Mouse (Mus musculus): Measurements from ENCODE around the gene Ormdl3. TPM values are rescaled to one million over a fixed set of nuclear protein-coding genes. Genes with fewer than 3 reads are reported as not detected.
A peak's percentile ranks its signal among the peaks of the same experiment; 100 is the strongest.

Ormdl3 gene
- total RNA-seq, 1 experiment = 45.4 TPM

DNA sequence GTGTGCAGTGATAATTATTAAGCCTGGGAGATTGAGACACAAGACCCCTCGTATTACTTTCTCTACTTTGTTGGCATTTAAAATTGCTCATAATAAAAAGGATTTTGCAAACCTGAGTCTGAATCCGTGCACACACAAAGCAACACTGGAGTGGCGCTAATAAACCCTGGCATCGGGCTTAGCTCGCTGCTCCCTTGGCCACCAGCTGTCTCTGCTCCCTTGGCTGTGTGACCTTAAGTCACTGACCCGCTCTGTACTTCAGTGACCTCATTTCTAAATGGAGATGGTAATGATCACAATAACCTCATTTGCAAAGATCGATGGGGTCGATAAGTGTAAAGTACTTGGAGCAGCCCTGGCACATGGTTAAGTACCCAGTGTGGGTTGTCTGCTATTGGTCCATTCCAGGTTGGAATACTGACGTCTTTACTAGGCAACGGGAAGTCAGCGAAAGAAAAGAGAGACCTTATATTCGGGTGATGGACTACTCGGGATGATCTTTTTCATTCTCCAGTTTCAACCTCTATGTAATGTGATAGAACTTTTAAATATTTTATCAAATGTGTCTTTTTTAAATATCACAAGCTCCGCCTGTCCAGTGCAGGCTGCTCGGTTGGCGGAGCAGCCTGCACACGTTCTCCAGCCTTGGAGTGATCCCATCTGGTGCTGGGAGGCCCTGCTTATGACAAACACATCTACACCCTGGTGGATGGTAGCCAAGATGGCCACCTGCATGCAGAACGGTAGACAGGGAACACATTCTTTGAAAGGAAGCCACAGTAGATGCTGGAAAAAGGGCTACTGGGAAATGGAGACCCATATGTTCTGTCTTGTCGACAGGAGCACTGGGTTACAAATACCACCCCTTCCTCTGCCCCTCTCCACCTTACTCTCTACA is 3.6 kb upstream of the Ormdl3 start:
- peaks cover 0 to 11% of the 10 kb centered on the region in 2 experiments; a peak in 3 of 4 replicates for H3K4me1 ChIP-seq (ENCODE audit: control insufficient read depth in 2 of 2, insufficient read depth in 2 of 2, low read length in 2 of 2, poor library complexity in 1 of 2)
- H3K27ac ChIP-seq (ENCODE audit: insufficient read depth, low read depth, low read length, poor library complexity, severe bottlenecking) = no peak overlapping the region
- TF ChIP-seq HCFC1 (IDR thresholded peaks at IDR 0.05; ENCODE audit: borderline replicate concordance, insufficient read depth, low read length) = no peak
- no peak for TF ChIP-seq CHD2 (IDR thresholded peaks at IDR 0.05; ENCODE audit: low read depth, low read length)
- TF ChIP-seq MAFK (IDR thresholded peaks at IDR 0.05; ENCODE audit: insufficient read depth, low read depth, low read length) = no peak
- no peak for TF ChIP-seq ZC3H11A (IDR thresholded peaks at IDR 0.05; ENCODE audit: borderline replicate concordance, low read depth, low read length)
- TF ChIP-seq ZNF384 (IDR thresholded peaks at IDR 0.05; ENCODE audit: low read depth, low read length) = no peak
- no peaks in the 10 kb centered on the region for H3K9me3 ChIP-seq (ENCODE audit: control insufficient read depth, insufficient read depth, low read depth, low read length)
- no peak overlapping the region for H3K9ac ChIP-seq (ENCODE audit: insufficient read depth, low read depth, low read length, poor library complexity, severe bottlenecking)
- in situ Hi-C loops (cut with MboI; ENCODE audit: low sequenced_read_pairs in 2 of 2, unreplicated experiment in 2 of 2) = no loop called here
- DNase-seq (ENCODE audit: low read depth, low spot score) = no peak
- no peaks in the 10 kb centered on the region for H3K36me3 ChIP-seq (ENCODE audit: control insufficient read depth, insufficient read depth, low read length, poor library complexity, severe bottlenecking)
- no peak overlapping the region for H3K4me3 ChIP-seq (ENCODE audit: insufficient read depth in 1 of 2, low read depth in 1 of 2, low read length in 2 of 2, poor library complexity in 1 of 2, severe bottlenecking in 1 of 2)

DNA sequence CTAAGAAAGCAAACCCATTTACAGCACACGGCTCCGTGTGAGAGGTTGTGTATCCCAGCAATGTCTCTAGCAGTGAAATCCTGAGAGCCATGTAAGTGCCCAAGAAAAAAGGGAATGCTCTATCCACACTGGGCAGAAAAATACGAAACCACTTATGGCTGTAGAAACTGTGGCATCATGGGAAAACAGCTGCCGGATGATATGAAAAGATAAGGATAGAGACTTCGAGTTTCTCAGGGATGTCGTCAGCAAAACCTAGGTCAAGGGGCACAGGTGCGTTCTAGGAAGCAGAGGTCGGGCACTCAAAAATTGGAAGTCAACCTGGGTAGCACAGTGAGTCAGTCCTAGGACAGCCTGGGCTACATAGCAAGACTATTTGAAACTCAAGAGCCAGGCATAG is 2.1 kb upstream of the Ormdl3 start:
- Histone ChIP-seq H3K4me3 (ENCODE audit: insufficient read depth in 1 of 2, low read depth in 1 of 2, low read length in 2 of 2, poor library complexity in 1 of 2, severe bottlenecking in 1 of 2) (no peak overlapping the region), H3K27ac (ENCODE audit: insufficient read depth, low read depth, low read length, poor library complexity, severe bottlenecking) (no peak overlapping the region), H3K9ac (ENCODE audit: insufficient read depth, low read depth, low read length, poor library complexity, severe bottlenecking) (no peak overlapping the region), H3K9me3 (ENCODE audit: control insufficient read depth, insufficient read depth, low read depth, low read length) (no peaks in the 10 kb centered on the region), H3K4me1 (ENCODE audit: control insufficient read depth in 2 of 2, insufficient read depth in 2 of 2, low read length in 2 of 2, poor library complexity in 1 of 2) (peaks cover 0 to 13% of the 10 kb centered on the region in 2 experiments; a peak in 3 of 4 replicates), H3K36me3 (ENCODE audit: control insufficient read depth, insufficient read depth, low read length, poor library complexity, severe bottlenecking) (no peaks in the 10 kb centered on the region; the same call in 1 of the 2 replicates)
- TF ChIP-seq ZC3H11A (IDR thresholded peaks at IDR 0.05; ENCODE audit: borderline replicate concordance, low read depth, low read length) (no peak), CHD2 (IDR thresholded peaks at IDR 0.05; ENCODE audit: low read depth, low read length) (no peak), MAFK (IDR thresholded peaks at IDR 0.05; ENCODE audit: insufficient read depth, low read depth, low read length) (no peak), ZNF384 (IDR thresholded peaks at IDR 0.05; ENCODE audit: low read depth, low read length) (no peak), HCFC1 (IDR thresholded peaks at IDR 0.05; ENCODE audit: borderline replicate concordance, insufficient read depth, low read length) (no peak)
- no peak for DNase-seq (ENCODE audit: low read depth, low spot score)
- in situ Hi-C loops (cut with MboI; ENCODE audit: low sequenced_read_pairs in 2 of 2, unreplicated experiment in 2 of 2) = no loop called here

DNA sequence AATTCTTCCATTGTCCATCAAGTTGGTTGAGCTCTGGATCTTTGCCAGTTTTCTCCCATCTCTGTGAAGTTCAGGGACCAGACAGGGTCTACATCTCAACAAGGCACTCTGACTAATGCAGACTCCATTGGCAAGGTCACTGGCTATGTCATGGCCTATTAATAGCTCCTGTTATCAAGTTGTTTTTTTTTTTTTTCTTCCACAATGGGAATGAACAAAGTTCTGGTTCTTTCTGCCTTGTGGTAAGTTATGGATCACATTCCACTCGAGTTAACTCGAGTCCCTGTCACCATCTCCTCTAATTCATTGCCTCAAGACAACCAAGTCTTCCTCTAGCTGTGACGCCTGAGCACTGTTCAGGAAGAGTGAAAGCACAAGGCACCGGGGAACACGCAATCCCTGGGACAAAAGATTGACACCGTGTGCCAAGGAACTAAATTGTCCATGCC is 1.7 kb upstream of the Ormdl3 start:
- Histone ChIP-seq H3K9me3 (ENCODE audit: control insufficient read depth, insufficient read depth, low read depth, low read length) (no peaks in the 10 kb centered on the region), H3K4me1 (ENCODE audit: control insufficient read depth in 2 of 2, insufficient read depth in 2 of 2, low read length in 2 of 2, poor library complexity in 1 of 2) (peaks cover 0 to 15% of the 10 kb centered on the region in 2 experiments; a peak in 3 of 4 replicates), H3K36me3 (ENCODE audit: control insufficient read depth, insufficient read depth, low read length, poor library complexity, severe bottlenecking) (peaks cover 1% of the 10 kb centered on the region; the same call in 1 of the 2 replicates), H3K4me3 (ENCODE audit: insufficient read depth in 1 of 2, low read depth in 1 of 2, low read length in 2 of 2, poor library complexity in 1 of 2, severe bottlenecking in 1 of 2) (no peak overlapping the region), H3K27ac (ENCODE audit: insufficient read depth, low read depth, low read length, poor library complexity, severe bottlenecking) (no peak overlapping the region), H3K9ac (ENCODE audit: insufficient read depth, low read depth, low read length, poor library complexity, severe bottlenecking) (no peak overlapping the region)
- TF ChIP-seq HCFC1 (IDR thresholded peaks at IDR 0.05; ENCODE audit: borderline replicate concordance, insufficient read depth, low read length) (no peak), ZC3H11A (IDR thresholded peaks at IDR 0.05; ENCODE audit: borderline replicate concordance, low read depth, low read length) (no peak), MAFK (IDR thresholded peaks at IDR 0.05; ENCODE audit: insufficient read depth, low read depth, low read length) (no peak), CHD2 (IDR thresholded peaks at IDR 0.05; ENCODE audit: low read depth, low read length) (no peak)
- no peak for DNase-seq (ENCODE audit: low read depth, low spot score)
- in situ Hi-C loops (cut with MboI; ENCODE audit: low sequenced_read_pairs in 2 of 2, unreplicated experiment in 2 of 2) = no loop called here

DNA sequence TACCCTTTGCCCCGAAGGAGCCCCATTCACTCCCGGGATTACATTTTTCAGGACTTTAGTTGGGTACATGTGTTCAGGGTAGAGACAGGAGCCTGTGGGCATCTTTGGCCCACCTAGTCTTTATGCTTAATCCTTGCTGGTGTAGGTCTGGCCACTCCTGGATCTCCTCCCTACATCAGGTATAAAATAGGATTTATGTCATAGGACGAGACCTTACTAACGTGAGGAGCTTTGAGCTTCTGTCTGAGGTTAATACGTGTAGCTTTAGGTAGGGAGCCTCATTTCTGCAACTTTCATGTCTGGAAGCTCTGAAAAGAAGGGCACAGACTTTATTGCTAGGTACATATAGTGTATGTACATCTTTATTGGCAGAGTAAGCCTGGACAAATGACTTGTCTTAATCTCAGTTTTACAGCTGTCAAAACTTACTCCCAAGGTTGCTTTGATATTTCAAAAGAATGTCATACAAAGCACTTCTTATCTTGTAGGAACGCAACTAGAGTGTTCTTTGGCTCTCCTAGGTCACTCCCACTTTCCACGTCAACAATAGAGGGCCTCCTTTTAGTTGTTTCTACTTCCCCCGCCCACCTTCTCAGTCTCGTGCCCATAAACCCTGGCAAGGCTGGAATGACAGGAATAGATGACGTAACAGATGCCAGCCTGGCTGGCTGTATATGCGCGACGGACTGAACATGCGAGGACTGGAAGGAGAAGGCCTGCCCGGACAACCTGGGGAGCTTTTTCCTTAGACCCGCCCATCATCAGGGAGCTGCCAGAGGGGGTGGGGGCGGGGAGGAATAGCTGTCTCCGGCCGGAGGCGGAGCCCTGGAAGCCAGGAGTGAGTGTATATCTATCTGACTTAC is 747 bp upstream of the Ormdl3 start:
- Histone ChIP-seq H3K9ac (ENCODE audit: insufficient read depth, low read depth, low read length, poor library complexity, severe bottlenecking) (peak overlapping the region; percentile 20; the same call in 1 of the 2 replicates), H3K27ac (ENCODE audit: insufficient read depth, low read depth, low read length, poor library complexity, severe bottlenecking) (no peak overlapping the region), H3K4me1 (ENCODE audit: control insufficient read depth in 2 of 2, insufficient read depth in 2 of 2, low read length in 2 of 2, poor library complexity in 1 of 2) (peaks cover 0 to 15% of the 10 kb centered on the region in 2 experiments; a peak in 3 of 4 replicates), H3K36me3 (ENCODE audit: control insufficient read depth, insufficient read depth, low read length, poor library complexity, severe bottlenecking) (peaks cover 7% of the 10 kb centered on the region), H3K4me3 (ENCODE audit: insufficient read depth in 1 of 2, low read depth in 1 of 2, low read length in 2 of 2, poor library complexity in 1 of 2, severe bottlenecking in 1 of 2) (peak overlapping the region; percentile 46 to 65), H3K9me3 (ENCODE audit: control insufficient read depth, insufficient read depth, low read depth, low read length) (no peaks in the 10 kb centered on the region)
- peak; percentile 72 for DNase-seq (ENCODE audit: low read depth, low spot score)
- TF ChIP-seq MAFK (IDR thresholded peaks at IDR 0.05; ENCODE audit: insufficient read depth, low read depth, low read length) (no peak), HCFC1 (IDR thresholded peaks at IDR 0.05; ENCODE audit: borderline replicate concordance, insufficient read depth, low read length) (no peak; the same call in 1 of the 2 replicates), ZC3H11A (IDR thresholded peaks at IDR 0.05; ENCODE audit: borderline replicate concordance, low read depth, low read length) (no peak), ZNF384 (IDR thresholded peaks at IDR 0.05; ENCODE audit: low read depth, low read length) (no peak), CHD2 (IDR thresholded peaks at IDR 0.05; ENCODE audit: low read depth, low read length) (no peak)
- in situ Hi-C loops (cut with MboI; ENCODE audit: low sequenced_read_pairs in 2 of 2, unreplicated experiment in 2 of 2) = no loop called here

Data from ES-E14 (cell line).